Mouse (Mus musculus) adrenal gland, postnatal 10 days (tissue): ENCODE measurements around the gene Olfr556. TPM values are rescaled to one million over a fixed set of nuclear protein-coding genes. Genes with fewer than 3 reads are reported as not detected.
"Not testable (repeated sequence)": the region's sequence is repeated elsewhere in the genome, so short reads cannot be mapped to it uniquely, and the experiment has no call there.

Experiments
- DNase-seq: peaks from one replicate; pipeline ENCODE4 v3.0.0; 2021; ENCODE audit warnings: mixed read lengths
- long read RNA-seq, 2 experiments: library from polyadenylated mRNA; stranded (forward); transcript quantifications; one replicate each; pipeline ENCODE4 v2.0.0; 2021
- total RNA-seq, 2 experiments: library from RNA; stranded (reverse); gene quantifications; 2 replicates each; pipeline ENCODE4 v1.2.3; 2021

Olfr556 gene
- total RNA-seq: not detected
- long read RNA-seq, experiment 1: 0 reads
- long read RNA-seq, experiment 2: 0 reads

GRCm38 (mm10) chr7:102664599-102664998 lies at the start of gene Olfr556:
Gene Olfr556, plus strand, starts transcription at chr7:102664899.
- no peak for DNase-seq

- no peak for DNase-seq
Observed at GRCm38 (mm10) chr7:102618118-102618517, 46.6 kb upstream of the Olfr556 start, which contains the start of gene Olfr553. Gene Olfr553, minus strand, starts transcription at chr7:102618218.

GRCm38 (mm10) chr7:102619608-102620007 lies 45.1 kb upstream of the Olfr556 start:
- DNase-seq: peak; percentile 7

GRCm38 (mm10) chr7:102620368-102620767 lies 44.3 kb upstream of the Olfr556 start:
- not testable (repeated sequence) for DNase-seq

GRCm38 (mm10) chr7:102636665-102637064 lies 28.0 kb upstream of the Olfr556 start:
- peak; percentile 64 for DNase-seq

GRCm38 (mm10) chr7:102638132-102638531 lies 26.6 kb upstream of the Olfr556 start, which contains the start of gene Olfr554:
Gene Olfr554, plus strand, starts transcription at chr7:102638432.
- DNase-seq: no peak

GRCm38 (mm10) chr7:102644945-102645344 lies 19.8 kb upstream of the Olfr556 start:
- DNase-seq: not testable (repeated sequence)

DNA sequence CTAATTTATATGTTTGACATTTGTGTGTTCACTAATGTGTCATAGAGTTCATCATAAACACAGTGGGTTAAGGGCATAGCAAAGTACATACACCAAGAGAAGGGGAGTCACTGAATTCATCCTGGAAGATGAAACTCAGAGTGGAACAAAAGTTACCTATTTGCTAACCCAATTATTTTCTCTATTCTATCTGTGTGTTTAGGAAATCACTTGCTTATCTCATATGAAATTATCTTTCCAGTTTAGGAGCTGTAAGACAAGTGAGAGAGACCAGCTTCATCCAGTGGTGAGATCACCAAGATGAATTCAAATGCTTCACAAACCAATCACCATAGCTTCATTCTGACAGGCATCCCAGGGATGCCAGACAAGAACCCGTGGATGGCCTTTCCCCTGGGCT lies 6.2 kb upstream of the Olfr556 start, which contains the start of gene Olfr555:
Olfr555 (plus strand) TSS at position 301 of the 400 bp plus-strand sequence.
- no peak for DNase-seq

DNA sequence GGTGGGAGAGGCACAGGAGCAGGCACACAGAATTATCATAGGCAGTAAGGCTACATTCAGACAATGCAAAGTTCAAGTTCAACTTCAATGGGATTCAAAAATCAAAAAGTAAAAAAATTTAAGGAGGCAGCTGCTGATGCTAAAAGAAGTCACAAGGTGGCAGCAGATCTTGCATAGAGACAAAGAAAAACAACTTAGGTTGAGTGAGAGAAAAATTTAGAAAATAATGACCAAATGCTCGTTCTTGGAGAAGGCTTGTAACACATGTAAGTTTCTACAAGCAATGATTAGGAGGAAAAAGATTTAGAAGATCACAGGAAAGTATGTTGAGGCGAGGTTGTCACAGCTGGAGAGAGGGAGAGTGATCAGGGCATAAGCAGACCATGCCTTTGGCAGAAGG lies 679 bp downstream of the Olfr556 start:
- no peak for DNase-seq

- no peak for DNase-seq
Observed at GRCm38 (mm10) chr7:102676225-102676624, 11.5 kb downstream of the Olfr556 start.

GRCm38 (mm10) chr7:102681916-102682315 lies 17.2 kb downstream of the Olfr556 start:
- DNase-seq: no peak

GRCm38 (mm10) chr7:102686944-102687501 lies 22.3 kb downstream of the Olfr556 start, which contains the start of gene Trim68:
Gene Trim68, minus strand, starts transcription at chr7:102687327.
- DNase-seq: peak; percentile 93

GRCm38 (mm10) chr7:102695358-102696125 lies 30.8 kb downstream of the Olfr556 start, which contains the start of gene Olfr557:
Gene Olfr557, plus strand, starts transcription at chr7:102695910.
- peak; percentile 62 for DNase-seq

GRCm38 (mm10) chr7:102698461-102698860 lies 33.8 kb downstream of the Olfr556 start:
- DNase-seq: no peak

- DNase-seq: no peak
Observed at GRCm38 (mm10) chr7:102701915-102702314, 37.2 kb downstream of the Olfr556 start, which contains the start of gene Olfr558. Gene Olfr558, plus strand, starts transcription at chr7:102702215.

- DNase-seq: no peak
Observed at GRCm38 (mm10) chr7:102718970-102719369, 54.3 kb downstream of the Olfr556 start, which contains the start of gene Olfr33. Gene Olfr33, minus strand, starts transcription at chr7:102719070.

Other genes starting within 250 kb of the Olfr556 start
- 10 to 100 TPM; 33.7 to 50.4 TPM for gene Rrm1, start 223.2 kb upstream of the Olfr556 start, total RNA-seq
- gene Olfr543, start 183.2 kb upstream of the Olfr556 start, total RNA-seq: not detected
- not detected for gene Olfr544, start 176.6 kb upstream of the Olfr556 start, total RNA-seq
- not detected for gene Olfr545, start 165.3 kb upstream of the Olfr556 start, total RNA-seq
- gene Olfr547, start 130.2 kb upstream of the Olfr556 start, total RNA-seq: not detected
- gene Olfr548-ps1, start 124.0 kb upstream of the Olfr556 start, total RNA-seq: not detected
- not detected for gene Olfr549, start 115.0 kb upstream of the Olfr556 start, total RNA-seq
- gene Trim21, start 99.4 kb upstream of the Olfr556 start, total RNA-seq: 10 to 100 TPM; 10.1 to 15.8 TPM
- not detected for gene Olfr550, start 93.5 kb upstream of the Olfr556 start, total RNA-seq
- not detected for gene Olfr551, start 73.0 kb upstream of the Olfr556 start, total RNA-seq
- under 1 TPM in 1 of 2 experiments, not detected in 1; 0.12 TPM for gene Olfr552, start 67.1 kb upstream of the Olfr556 start, total RNA-seq
- not detected for gene Olfr553, start 46.7 kb upstream of the Olfr556 start, total RNA-seq
- gene Olfr554, start 26.5 kb upstream of the Olfr556 start, total RNA-seq: not detected
- gene Olfr555, start 6.1 kb upstream of the Olfr556 start, total RNA-seq: not detected
- 10 to 100 TPM in 1 of 2 experiments, 1 to 10 TPM in 1; 6.1 to 14.3 TPM for gene Trim68, start 22.4 kb downstream of the Olfr556 start, total RNA-seq
- gene Olfr557, start 31.0 kb downstream of the Olfr556 start, total RNA-seq: not detected
- 1 to 10 TPM; 1.4 to 2.6 TPM for gene Olfr558, start 37.3 kb downstream of the Olfr556 start, total RNA-seq
- gene Olfr33, start 54.2 kb downstream of the Olfr556 start, total RNA-seq: not detected
- gene Olfr559, start 62.6 kb downstream of the Olfr556 start, total RNA-seq: not detected
- gene Olfr560, start 94.5 kb downstream of the Olfr556 start, total RNA-seq: not detected
- gene Olfr78, start 94.6 kb downstream of the Olfr556 start, total RNA-seq: 1 to 10 TPM; 1.5 to 2.6 TPM
- not detected for gene Olfr561, start 106.3 kb downstream of the Olfr556 start, total RNA-seq
- gene Olfr564, start 138.6 kb downstream of the Olfr556 start, total RNA-seq: not detected
- gene Olfr566, start 193.9 kb downstream of the Olfr556 start, total RNA-seq: not detected
- gene Olfr568, start 212.2 kb downstream of the Olfr556 start, total RNA-seq: not detected
- not detected for gene Olfr569, start 226.0 kb downstream of the Olfr556 start, total RNA-seq
- not detected for gene Olfr570, start 229.7 kb downstream of the Olfr556 start, total RNA-seq